Comparison of ENCODE assay signal across 8 mouse cellular contexts in genomic region chr11:88197153-88197576, GRCm38 (mm10). TPM values are rescaled to one million over a fixed set of nuclear protein-coding genes. Genes with fewer than 3 reads are reported as not detected.
DNase-seq lines count a peak whose midpoint lies in the region; ATAC-seq lines count a peak whose summit lies in the region.

No protein-coding gene starts in this region.

- H3K9ac ChIP-seq in heart, embryonic 11.5 days (ENCODE audit: low read depth, low read length), result no peak overlapping the region
- H3K9ac ChIP-seq in lung, embryonic 16.5 days (ENCODE audit: low read length), result no peak overlapping the region

- no peak overlapping the region for H3K4me2 ChIP-seq in heart, embryonic 11.5 days
- no peak overlapping the region for H3K4me2 ChIP-seq in lung, embryonic 16.5 days (ENCODE audit: low read depth, low read length)

- peak; percentile 70 to 80 for DNase-seq in heart, adult 18-20 months
- peak; percentile 45 to 56 for DNase-seq in urinary bladder, postnatal 36 days (ENCODE audit: low spot score in 2 of 2)
- DNase-seq in urinary bladder, adult 18-20 months (ENCODE audit: low spot score in 2 of 2), result no peak
- DNase-seq in embryo, embryonic 9.5 days (ENCODE audit: extremely low spot score), result peak; percentile 68
- DNase-seq in induced T-regulatory cell, adult 2 months (ENCODE audit: low read depth), result peak; percentile 80
- DNase-seq in right cerebral cortex, postnatal 10 days (ENCODE audit: low spot score in 2 of 2), result peak; percentile 74 to 79

- peaks cover 30% of the 10 kb centered on the region for H3K4me1 ChIP-seq in heart, embryonic 11.5 days (ENCODE audit: control insufficient read depth, insufficient read depth, low read length)
- H3K4me1 ChIP-seq in lung, embryonic 16.5 days (replicated peaks; ENCODE audit: control insufficient read depth, insufficient read depth, low read length), result peaks cover 21% of the 10 kb centered on the region

- peaks cover 23% of the 10 kb centered on the region for H3K27me3 ChIP-seq in heart, embryonic 11.5 days (ENCODE audit: control insufficient read depth, insufficient read depth, low read length)
- peaks cover 20% of the 10 kb centered on the region for H3K27me3 ChIP-seq in lung, embryonic 16.5 days (ENCODE audit: control insufficient read depth, insufficient read depth, low read depth, low read length)

- no peaks in the 10 kb centered on the region for H3K9me3 ChIP-seq in heart, embryonic 11.5 days (replicated peaks; ENCODE audit: control insufficient read depth, low read length)
- H3K9me3 ChIP-seq in lung, embryonic 16.5 days (ENCODE audit: control insufficient read depth, low read length), result no peaks in the 10 kb centered on the region

- no peak overlapping the region for H3K27ac ChIP-seq in heart, embryonic 11.5 days (ENCODE audit: low read depth, low read length)
- no peak overlapping the region for H3K27ac ChIP-seq in lung, embryonic 16.5 days (ENCODE audit: low read length)

- 2% methylated on average over 2 of the region's 2 CpGs for WGBS in heart, embryonic 11.5 days (ENCODE audit: insufficient replicate concordance)
- WGBS in lung, embryonic 16.5 days, result 1% methylated on average over 2 of the region's 2 CpGs

- no peak overlapping the region for H3K4me3 ChIP-seq in heart, embryonic 11.5 days (ENCODE audit: low read depth, low read length)
- no peak overlapping the region for H3K4me3 ChIP-seq in lung, embryonic 16.5 days (ENCODE audit: low read length)

- H3K36me3 ChIP-seq in heart, embryonic 11.5 days (ENCODE audit: control insufficient read depth, insufficient read depth, low read length), result no peaks in the 10 kb centered on the region
- H3K36me3 ChIP-seq in lung, embryonic 16.5 days (ENCODE audit: control insufficient read depth, insufficient read depth, low read length), result no peaks in the 10 kb centered on the region

- ATAC-seq in heart, embryonic 11.5 days (replicated peaks; ENCODE audit: insufficient number of reproducible peaks, low FRiP score, low TSS enrichment), result no peak
- peak; percentile 26; the same call in 1 of the 2 replicates for ATAC-seq in lung, embryonic 16.5 days (ENCODE audit: low read depth)

RNA-seq across cellular contexts. Expression of gene Mrps23, which starts 7.0 kb away (rescaled TPM):
- 100 to 1,000 TPM; 327 to 375 TPM for total RNA-seq in heart, adult 18-20 months (2021)
- polyA plus RNA-seq in heart, embryonic 11.5 days (2014; fragmentation: Nextera tagmentation; extraction: Ambion mirVana), result 87.3 and 88.4 TPM in 2 replicates
- 50.6 and 55.5 TPM in 2 replicates for polyA plus RNA-seq in lung, embryonic 16.5 days (2015; fragmentation: Nextera tagmentation; extraction: Ambion mirVana)

Comparison
In these comparisons a context has a peak if more than half of its experiments do, and no peak if none do; other contexts are left out.
1. DNase-seq: peak in heart, adult 18-20 months (2 of 2), urinary bladder, postnatal 36 days (2 of 2), embryo, embryonic 9.5 days (single experiment), induced T-regulatory cell, adult 2 months (single experiment) and right cerebral cortex, postnatal 10 days (2 of 2); none in urinary bladder, adult 18-20 months (0 of 2).